Mouse (Mus musculus): ENCODE results near the gene Fastkd2. TPM values are rescaled to one million over a fixed set of nuclear protein-coding genes. Genes with fewer than 3 reads are reported as not detected.
A peak's percentile ranks its signal among the peaks of the same experiment; 100 is the strongest.

Fastkd2 gene
- polyA plus RNA-seq, 2 experiments: 25.3 to 60.2 TPM

DNA sequence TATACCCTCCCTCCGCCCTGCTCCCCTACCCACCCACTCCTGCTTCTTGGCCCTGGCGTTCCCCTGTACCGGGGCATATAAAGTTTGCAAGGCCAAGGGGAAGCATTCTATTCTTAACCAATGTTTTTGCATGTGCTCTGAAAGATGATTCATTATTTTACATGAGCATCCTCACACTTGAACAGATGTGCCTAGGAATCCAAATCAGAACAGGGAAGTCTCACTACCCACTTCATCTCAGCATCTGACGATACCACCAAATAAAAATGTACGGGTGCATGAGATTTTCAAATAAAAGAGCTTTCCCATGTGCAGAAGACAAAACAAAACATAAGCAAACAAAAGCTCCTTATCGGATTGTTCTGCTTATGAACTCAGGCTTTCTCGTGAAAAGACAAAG, 10.3 kb upstream of the Fastkd2 start:
- H3K27ac ChIP-seq (replicated peaks; ENCODE audit: low read depth, low read length): no peak overlapping the region
- H3K4me1 ChIP-seq (ENCODE audit: control insufficient read depth, insufficient read depth, low read length): no peaks in the 10 kb centered on the region
- no peak overlapping the region for H3K4me3 ChIP-seq (replicated peaks; ENCODE audit: low read length)
- DNase-seq (ENCODE audit: low spot score) (no peak), ATAC-seq (ENCODE audit: low FRiP score, low read depth) (no peak)
- H3K9ac ChIP-seq (ENCODE audit: low read depth, low read length, severe bottlenecking): no peak overlapping the region
- H3K36me3 ChIP-seq (ENCODE audit: control insufficient read depth, insufficient read depth, low read length): no peaks in the 10 kb centered on the region
- TF ChIP-seq POLR2A (IDR thresholded peaks at IDR 0.05; ENCODE audit: borderline replicate concordance, extremely low read depth, insufficient read depth, insufficient read length): no peak
- no peaks in the 10 kb centered on the region for H3K9me3 ChIP-seq (ENCODE audit: control insufficient read depth, low read length)
- 82% methylated on average over 7 of the region's 7 CpGs for WGBS
- H3K4me2 ChIP-seq (replicated peaks; ENCODE audit: low read depth, low read length, severe bottlenecking): no peak overlapping the region
- H3K27me3 ChIP-seq (ENCODE audit: control insufficient read depth, insufficient read depth, low read length): no peaks in the 10 kb centered on the region

DNA sequence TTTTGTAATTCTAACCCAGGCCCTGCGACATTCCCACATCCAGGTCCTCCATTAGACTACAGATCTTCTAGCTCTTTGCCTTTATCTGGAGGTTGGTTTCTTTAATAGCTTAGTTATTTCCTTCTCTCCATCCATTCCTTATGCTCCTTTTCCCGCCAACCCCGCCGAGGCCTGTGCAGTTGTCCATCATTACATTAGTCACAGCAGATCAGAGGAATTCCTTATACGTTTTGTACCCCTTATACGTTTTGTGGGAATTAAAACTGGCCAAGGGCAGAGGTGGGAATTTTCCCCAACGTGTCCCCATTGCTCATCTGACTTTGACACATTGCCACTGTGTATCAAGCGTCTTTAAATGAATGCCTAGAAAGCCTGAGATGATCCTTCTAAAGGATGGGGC, 618 bp upstream of the Fastkd2 start:
- Histone ChIP-seq H3K4me1 (ENCODE audit: control insufficient read depth, insufficient read depth, low read length) (peaks cover 8% of the 10 kb centered on the region), H3K9ac (ENCODE audit: low read depth, low read length, severe bottlenecking) (0 out of 2 replicates have a peak overlapping the region, but pooled peaks have one; percentile 53), H3K4me2 (replicated peaks; ENCODE audit: low read depth, low read length, severe bottlenecking) (peak overlapping the region; percentile 53), H3K36me3 (ENCODE audit: control insufficient read depth, insufficient read depth, low read length) (no peaks in the 10 kb centered on the region), H3K4me3 (replicated peaks; ENCODE audit: low read length) (peak overlapping the region; percentile 70), H3K27ac (replicated peaks; ENCODE audit: low read depth, low read length) (no peak overlapping the region), H3K9me3 (ENCODE audit: control insufficient read depth, low read length) (no peaks in the 10 kb centered on the region), H3K27me3 (ENCODE audit: control insufficient read depth, insufficient read depth, low read length) (no peaks in the 10 kb centered on the region)
- ATAC-seq (ENCODE audit: low FRiP score, low read depth) (no peak), DNase-seq (ENCODE audit: low spot score) (no peak)
- TF ChIP-seq POLR2A (IDR thresholded peaks at IDR 0.05; ENCODE audit: borderline replicate concordance, extremely low read depth, insufficient read depth, insufficient read length): no peak
- WGBS: 45% methylated on average over 8 of the region's 8 CpGs

DNA sequence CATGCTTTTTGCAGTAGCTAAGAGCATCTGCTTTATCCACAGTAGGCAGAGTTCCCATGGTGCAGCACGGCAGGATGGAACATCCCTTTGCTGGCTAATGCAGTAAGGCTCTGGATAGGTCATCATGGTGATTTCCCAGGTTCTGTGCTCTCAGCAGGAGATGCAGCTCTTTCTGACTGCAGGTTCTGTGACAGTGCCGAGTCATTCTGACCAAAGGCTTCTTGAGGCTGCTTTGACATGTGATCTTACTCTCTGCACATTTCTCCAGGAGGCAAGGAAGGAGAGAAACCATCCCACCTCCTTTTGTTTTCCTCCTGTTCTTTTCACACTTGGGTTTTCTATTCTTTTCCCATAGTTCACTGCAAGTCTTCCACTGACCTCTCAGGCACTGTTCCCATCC, 25.6 kb downstream of the Fastkd2 start:
- Histone ChIP-seq H3K4me2 (replicated peaks; ENCODE audit: low read depth, low read length, severe bottlenecking) (no peak overlapping the region), H3K4me1 (ENCODE audit: control insufficient read depth, insufficient read depth, low read length) (no peaks in the 10 kb centered on the region), H3K27me3 (ENCODE audit: control insufficient read depth, insufficient read depth, low read length) (no peaks in the 10 kb centered on the region), H3K4me3 (replicated peaks; ENCODE audit: low read length) (no peak overlapping the region), H3K27ac (replicated peaks; ENCODE audit: low read depth, low read length) (no peak overlapping the region), H3K9me3 (ENCODE audit: control insufficient read depth, low read length) (no peaks in the 10 kb centered on the region), H3K36me3 (ENCODE audit: control insufficient read depth, insufficient read depth, low read length) (peaks cover 15% of the 10 kb centered on the region), H3K9ac (ENCODE audit: low read depth, low read length, severe bottlenecking) (no peak overlapping the region)
- no peak for ATAC-seq (ENCODE audit: low FRiP score, low read depth)
- no peak for TF ChIP-seq POLR2A (IDR thresholded peaks at IDR 0.05; ENCODE audit: borderline replicate concordance, extremely low read depth, insufficient read depth, insufficient read length)
- DNase-seq (ENCODE audit: low spot score): no peak
- WGBS: 65% methylated on average over 2 of the region's 2 CpGs

DNA sequence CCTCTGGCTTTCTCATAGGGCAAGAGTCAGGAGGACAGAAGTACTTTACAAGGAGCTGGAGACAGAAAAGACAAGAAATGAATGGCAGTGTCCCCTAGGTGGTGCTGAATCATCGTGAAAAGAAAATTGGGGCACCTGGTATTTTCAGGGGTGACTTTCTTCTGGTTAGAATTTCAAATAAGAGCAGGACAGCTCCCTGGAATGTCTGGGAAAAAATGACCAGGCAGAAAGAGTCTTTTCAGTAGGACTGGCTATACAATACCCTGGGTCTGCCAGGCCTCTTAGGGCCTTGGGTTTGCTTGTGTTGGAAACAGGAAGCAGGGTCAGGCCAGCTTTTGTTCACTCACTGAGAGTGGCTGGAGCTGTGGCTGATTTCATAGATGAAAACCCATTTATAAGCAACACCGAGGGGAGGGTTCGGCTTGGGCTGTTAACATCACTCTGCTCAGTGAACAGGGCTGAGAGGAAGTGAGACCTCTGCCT, 32.8 kb downstream of the Fastkd2 start:
- ATAC-seq (ENCODE audit: low FRiP score, low read depth) (peak; percentile 44), DNase-seq (ENCODE audit: low spot score) (peak; percentile 59)
- H3K27ac ChIP-seq (replicated peaks; ENCODE audit: low read depth, low read length): no peak overlapping the region; the same call in 1 of the 2 replicates
- 15% methylated on average over 3 of the region's 3 CpGs for WGBS
- TF ChIP-seq POLR2A (IDR thresholded peaks at IDR 0.05; ENCODE audit: borderline replicate concordance, extremely low read depth, insufficient read depth, insufficient read length): no peak
- no peak overlapping the region for H3K4me2 ChIP-seq (replicated peaks; ENCODE audit: low read depth, low read length, severe bottlenecking)
- peaks cover 9% of the 10 kb centered on the region for H3K4me1 ChIP-seq (ENCODE audit: control insufficient read depth, insufficient read depth, low read length)
- H3K27me3 ChIP-seq (ENCODE audit: control insufficient read depth, insufficient read depth, low read length): no peaks in the 10 kb centered on the region
- no peaks in the 10 kb centered on the region for H3K9me3 ChIP-seq (ENCODE audit: control insufficient read depth, low read length)
- H3K9ac ChIP-seq (ENCODE audit: low read depth, low read length, severe bottlenecking): no peak overlapping the region
- no peaks in the 10 kb centered on the region for H3K36me3 ChIP-seq (ENCODE audit: control insufficient read depth, insufficient read depth, low read length)
- no peak overlapping the region for H3K4me3 ChIP-seq (replicated peaks; ENCODE audit: low read length)

DNA sequence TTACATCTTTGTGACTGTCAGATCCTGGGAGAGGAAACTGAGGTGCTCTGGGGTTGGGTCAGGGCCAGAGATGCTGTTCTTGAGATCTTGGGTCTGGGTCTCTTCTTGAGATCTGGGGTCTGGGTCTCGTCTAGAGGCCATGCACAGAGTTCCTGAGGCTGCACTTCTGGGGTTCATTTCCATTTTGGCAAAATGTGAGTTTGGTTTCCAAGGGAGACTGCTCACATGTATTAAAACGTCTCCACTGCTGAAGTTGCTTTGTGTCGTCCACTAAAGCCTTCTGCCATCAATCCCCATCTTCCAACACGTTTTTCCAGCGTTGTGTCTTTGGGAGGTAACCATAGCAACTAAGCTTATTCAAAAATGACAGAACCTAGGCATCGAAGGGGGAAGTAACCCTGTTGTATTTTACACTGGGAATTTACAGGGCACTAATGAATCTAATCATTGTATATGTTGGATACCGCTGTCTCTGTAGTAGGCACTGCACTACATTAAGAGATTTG, 33.5 kb downstream of the Fastkd2 start:
- no peak overlapping the region for H3K27ac ChIP-seq (replicated peaks; ENCODE audit: low read depth, low read length)
- no peak overlapping the region for H3K4me3 ChIP-seq (replicated peaks; ENCODE audit: low read length)
- 44% methylated on average over 7 of the region's 7 CpGs for WGBS
- no peaks in the 10 kb centered on the region for H3K9me3 ChIP-seq (ENCODE audit: control insufficient read depth, low read length)
- H3K36me3 ChIP-seq (ENCODE audit: control insufficient read depth, insufficient read depth, low read length): no peaks in the 10 kb centered on the region
- DNase-seq (ENCODE audit: low spot score) (no peak), ATAC-seq (ENCODE audit: low FRiP score, low read depth) (no peak)
- H3K9ac ChIP-seq (ENCODE audit: low read depth, low read length, severe bottlenecking): no peak overlapping the region
- no peak overlapping the region for H3K4me2 ChIP-seq (replicated peaks; ENCODE audit: low read depth, low read length, severe bottlenecking)
- no peak for TF ChIP-seq POLR2A (IDR thresholded peaks at IDR 0.05; ENCODE audit: borderline replicate concordance, extremely low read depth, insufficient read depth, insufficient read length)
- H3K4me1 ChIP-seq (ENCODE audit: control insufficient read depth, insufficient read depth, low read length): peaks cover 15% of the 10 kb centered on the region
- H3K27me3 ChIP-seq (ENCODE audit: control insufficient read depth, insufficient read depth, low read length): no peaks in the 10 kb centered on the region
